Mouse (Mus musculus): ENCODE measurements around the gene Igf2r. TPM values are rescaled to one million over a fixed set of nuclear protein-coding genes. Genes with fewer than 3 reads are reported as not detected.

Igf2r gene
- 26.0 TPM for polyA plus RNA-seq (2017; shearing (Covaris generic))

DNA sequence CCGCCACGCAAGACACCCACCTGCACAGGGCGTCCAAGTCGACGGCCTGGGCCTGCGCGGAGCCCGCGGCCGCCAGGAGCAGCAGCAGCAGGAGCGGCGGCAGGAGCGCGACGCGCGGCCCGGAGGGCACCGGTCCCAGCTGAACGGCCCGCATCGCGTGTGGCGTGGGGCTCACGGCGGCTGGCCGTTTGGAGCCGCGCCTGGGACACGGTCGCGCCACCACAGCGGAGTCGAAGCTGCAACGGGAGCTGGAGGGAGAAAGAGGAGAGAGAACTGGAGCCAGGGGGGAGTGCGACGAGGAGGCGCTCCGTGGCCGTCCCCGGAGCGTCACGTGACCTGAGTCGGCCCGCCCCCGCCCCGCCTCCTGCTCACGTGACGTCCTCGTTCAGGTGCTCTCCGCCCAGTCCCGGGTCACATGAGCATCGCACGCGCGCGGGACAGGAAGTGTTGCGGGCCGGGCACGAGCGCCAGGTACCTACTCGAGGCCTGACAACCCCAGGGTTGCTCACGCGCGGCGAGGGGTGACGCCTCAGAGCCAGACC, at the start of gene Igf2r:
Gene Igf2r, minus strand, starts transcription at position 285 of the 542 bp plus-strand sequence.

DNA sequence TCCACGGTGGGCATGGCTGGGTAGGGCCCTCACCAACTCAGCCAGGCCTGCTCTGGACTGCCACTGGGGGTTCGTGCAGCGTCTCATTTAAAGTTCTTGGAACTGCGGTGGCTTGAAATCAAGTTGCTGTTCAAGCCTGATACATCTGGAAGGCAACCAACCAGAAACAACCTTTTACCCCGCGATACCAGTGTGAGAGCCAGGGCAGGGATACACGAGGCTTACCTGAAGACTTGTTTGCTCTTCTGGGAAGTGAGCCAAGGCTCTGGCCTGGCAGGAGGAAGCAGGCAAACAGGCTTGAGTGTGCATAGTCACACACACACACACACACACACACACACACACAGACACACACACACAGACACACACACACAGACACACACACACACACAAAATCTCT, 93.8 kb downstream of the Igf2r start, which contains the start of gene Slc22a1:
Gene Slc22a1, minus strand, starts transcription at position 184 of the 400 bp plus-strand sequence.

Other genes starting within 250 kb of the Igf2r start
- gene Slc22a2, start 185.5 kb downstream of the Igf2r start, polyA plus RNA-seq (2017; shearing (Covaris generic)): 0.21 TPM
- not detected for gene Slc22a1, start 93.8 kb downstream of the Igf2r start, polyA plus RNA-seq (2017; shearing (Covaris generic))
- not detected for gene Mas1, start 98.5 kb upstream of the Igf2r start, polyA plus RNA-seq (2017; shearing (Covaris generic))
- gene Mrgprh, start 106.4 kb upstream of the Igf2r start, polyA plus RNA-seq (2017; shearing (Covaris generic)): not detected
- 0.86 TPM for gene Pnldc1, start 140.6 kb upstream of the Igf2r start, polyA plus RNA-seq (2017; shearing (Covaris generic))
- 186 TPM for gene Tcp1, start 146.0 kb upstream of the Igf2r start, polyA plus RNA-seq (2017; shearing (Covaris generic))
- gene Mrpl18, start 146.7 kb upstream of the Igf2r start, polyA plus RNA-seq (2017; shearing (Covaris generic)): 71.5 TPM
- 2.4 TPM for gene Acat3, start 170.9 kb upstream of the Igf2r start, polyA plus RNA-seq (2017; shearing (Covaris generic))
- 45.3 TPM for gene Acat2, start 191.1 kb upstream of the Igf2r start, polyA plus RNA-seq (2017; shearing (Covaris generic))
- gene Wtap, start 224.5 kb upstream of the Igf2r start, polyA plus RNA-seq (2017; shearing (Covaris generic)): 87.3 TPM
- 87.7 TPM for gene Sod2, start 237.2 kb upstream of the Igf2r start, polyA plus RNA-seq (2017; shearing (Covaris generic))

Measured in naive thymus-derived CD4-positive, alpha-beta T cell, adult 5 months (primary cell).